Mouse (Mus musculus): ENCODE measurements at regions not wholly inside any gene's neighbourhood (a gene's known extent, or its start where the extent isn't known, plus 50 kb on each side); places are given as distances from the start of the nearest gene placed in this dataset.

DNA sequence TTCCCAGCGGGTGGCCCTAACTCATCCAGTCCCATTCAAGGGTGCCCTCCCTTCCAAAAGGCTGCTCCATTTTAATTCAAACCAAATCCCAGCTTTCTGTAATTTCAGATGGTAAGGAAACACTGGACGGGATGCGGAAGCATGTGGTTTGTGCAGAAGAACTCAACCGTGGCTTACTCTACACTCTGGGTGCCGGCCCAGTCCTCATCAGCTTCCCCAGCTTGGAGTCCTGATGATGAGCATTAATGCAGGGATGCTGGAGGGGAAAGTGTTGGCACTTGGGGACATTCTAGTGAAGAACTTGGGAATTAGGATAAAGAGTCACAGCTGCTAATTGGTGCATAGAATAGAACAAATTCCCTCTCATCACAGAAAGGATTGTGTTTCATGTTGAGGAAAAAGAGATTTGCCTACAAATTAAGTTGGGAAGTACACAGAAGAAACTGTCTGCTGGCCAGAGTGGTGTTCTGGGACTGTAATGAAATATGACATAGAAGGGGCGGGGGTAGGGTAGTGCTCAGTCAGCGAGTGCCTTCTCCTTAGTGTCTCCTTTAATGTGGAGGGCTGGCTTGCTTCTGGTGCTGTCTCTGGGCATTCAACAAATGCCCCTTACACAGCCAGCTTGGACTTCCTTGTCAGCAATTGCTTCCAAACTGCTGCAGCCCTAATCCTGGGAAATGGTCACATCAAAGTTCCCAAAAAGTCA is 285.0 kb upstream of the Bmper start:
- DNase-seq, result no peak

- no peak for DNase-seq
These were observed 277.9 kb upstream of the Bmper start for GRCm38 (mm10) chr9:22944992-22945391.

DNA sequence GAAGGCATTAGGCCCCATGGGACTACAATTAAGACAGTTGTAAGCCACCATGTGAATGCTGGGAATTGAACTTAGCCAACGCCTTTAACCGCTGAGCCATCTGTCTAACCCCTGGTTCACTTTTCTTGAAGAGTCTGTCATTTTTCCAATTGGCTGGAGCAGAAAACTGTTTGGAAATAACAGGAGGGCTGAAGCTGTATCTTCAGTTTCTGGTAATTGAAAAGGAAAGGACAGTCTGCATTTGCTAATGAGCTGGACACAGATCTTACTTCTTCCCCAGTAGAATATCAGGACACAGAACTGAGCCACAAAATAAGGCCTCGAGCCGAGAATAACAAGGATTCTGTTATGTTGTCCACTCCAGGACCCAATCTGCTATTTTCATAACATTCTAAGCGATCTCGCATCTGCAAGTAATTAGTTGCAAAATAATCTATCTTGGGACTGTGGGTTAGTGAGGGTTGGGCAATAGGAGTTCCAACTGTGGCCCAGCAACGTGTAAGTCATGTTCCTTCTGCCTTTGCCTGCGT is 277.4 kb upstream of the Bmper start:
- DNase-seq, result no peak

DNA sequence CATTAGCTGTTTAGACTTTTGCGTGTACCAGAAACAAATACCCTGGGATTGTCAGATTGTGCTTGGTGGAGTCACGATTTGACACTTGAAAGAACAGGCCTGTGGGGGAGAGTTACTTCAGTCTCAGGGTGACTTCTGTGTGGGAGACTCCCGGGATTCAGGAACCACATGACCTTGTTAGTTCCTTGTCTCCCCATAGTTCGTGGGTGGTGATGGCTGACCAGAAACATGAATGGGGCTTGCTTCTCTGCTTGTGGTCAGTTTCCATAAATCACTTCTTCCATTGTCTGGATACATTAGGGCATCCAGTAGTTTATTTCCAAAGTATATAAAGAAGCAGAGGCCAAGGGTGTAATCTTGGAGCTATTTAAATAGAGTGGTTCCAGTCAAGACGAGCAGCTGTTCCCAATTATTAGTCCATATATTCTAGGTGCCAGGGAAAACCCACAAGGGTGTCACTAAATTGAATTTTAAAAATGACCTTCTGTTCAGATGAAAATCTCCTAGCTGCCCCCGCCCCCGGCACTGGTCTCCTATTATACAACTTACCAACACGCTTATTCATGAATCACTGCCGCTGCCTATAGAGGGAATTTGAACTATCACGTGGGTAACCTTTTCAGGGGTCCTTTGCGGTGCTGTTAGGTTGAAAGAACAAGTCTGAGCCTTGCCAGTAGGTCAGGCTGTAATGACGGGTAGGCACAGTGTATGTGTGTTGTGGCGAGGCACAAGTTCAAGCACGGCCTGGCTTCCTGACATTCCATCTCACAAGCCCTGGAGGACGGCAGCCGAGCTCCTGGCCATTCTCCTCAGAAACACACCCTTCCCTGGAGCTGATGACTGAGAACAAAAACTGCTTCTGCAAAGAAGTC is 270.1 kb upstream of the Bmper start:
- no peak for DNase-seq

DNA sequence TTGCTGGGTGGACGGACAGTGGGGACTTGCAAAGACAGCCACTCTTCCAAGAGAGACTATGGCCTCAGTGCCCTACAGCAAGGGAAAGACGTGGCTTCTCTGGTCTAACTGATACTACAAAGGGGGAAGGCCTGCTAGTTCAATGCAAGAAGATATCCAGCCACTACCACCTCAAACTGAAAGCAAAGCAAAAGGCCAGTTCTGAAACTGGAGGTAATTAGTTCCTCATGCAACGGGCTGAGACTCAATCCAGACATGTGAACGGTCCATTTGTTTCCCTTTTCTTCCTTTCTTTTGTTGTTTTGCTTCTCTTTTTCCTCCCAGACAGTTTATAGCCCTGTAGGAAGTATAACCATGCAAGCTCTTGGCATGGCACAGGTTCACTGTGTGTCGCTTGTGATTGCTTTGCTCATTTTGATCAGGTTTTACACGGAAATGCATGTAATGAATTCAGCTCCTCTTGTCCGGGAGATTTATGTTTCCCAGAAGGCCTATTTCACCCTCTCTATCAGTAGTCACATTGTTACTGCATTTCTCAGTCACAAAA is 260.5 kb upstream of the Bmper start:
- DNase-seq, result no peak

GRCm38 (mm10) chr9:22971312-22971711 is 251.6 kb upstream of the Bmper start:
- no peak for DNase-seq

DNA sequence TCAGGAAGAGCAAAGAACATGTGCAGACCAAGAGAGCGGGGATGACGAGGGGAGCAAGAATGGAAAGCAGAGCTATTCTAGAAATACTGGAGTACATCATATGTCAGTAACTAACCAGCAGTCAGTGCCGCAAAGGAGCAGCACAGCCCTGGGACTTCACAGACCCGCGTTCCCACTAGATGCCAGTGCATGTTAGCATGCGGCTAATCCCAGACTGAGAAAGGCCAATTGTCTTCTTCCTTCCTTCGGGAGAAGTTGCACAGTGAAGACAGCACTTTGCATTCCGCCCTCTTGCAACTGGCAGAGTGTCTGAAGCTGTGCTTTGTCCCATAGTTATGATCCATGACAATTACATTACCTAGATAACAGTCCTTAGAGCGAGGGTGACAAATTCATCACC is 246.1 kb upstream of the Bmper start:
- no peak for DNase-seq

- DNase-seq, result no peak
These were observed 243.2 kb upstream of the Bmper start for GRCm38 (mm10) chr9:22979627-22980026.

DNA sequence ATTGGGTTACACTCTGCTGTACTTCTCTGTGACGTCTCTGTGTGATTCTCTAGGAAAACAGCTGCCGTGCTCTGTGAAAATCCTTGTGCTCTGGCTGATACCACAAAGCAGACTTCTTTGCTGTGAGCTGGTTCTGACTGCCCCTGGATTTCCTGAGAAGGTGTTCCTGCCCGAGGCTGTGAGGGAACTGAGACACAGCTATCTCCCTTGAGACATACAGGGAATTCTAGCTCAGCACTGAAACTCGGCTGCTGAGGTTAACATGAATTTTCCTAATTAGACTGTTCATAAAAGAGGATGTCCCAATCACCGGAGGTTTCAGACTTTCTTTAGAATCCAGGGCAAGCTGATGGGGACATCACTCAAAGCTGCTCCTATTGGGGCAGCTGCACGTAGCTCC is 233.4 kb upstream of the Bmper start:
- no peak for DNase-seq

- DNase-seq, result no peak
These were observed 229.3 kb upstream of the Bmper start for GRCm38 (mm10) chr9:22993531-22993930.

- no peak for DNase-seq
These were observed 227.3 kb upstream of the Bmper start for GRCm38 (mm10) chr9:22995564-22995963.

DNA sequence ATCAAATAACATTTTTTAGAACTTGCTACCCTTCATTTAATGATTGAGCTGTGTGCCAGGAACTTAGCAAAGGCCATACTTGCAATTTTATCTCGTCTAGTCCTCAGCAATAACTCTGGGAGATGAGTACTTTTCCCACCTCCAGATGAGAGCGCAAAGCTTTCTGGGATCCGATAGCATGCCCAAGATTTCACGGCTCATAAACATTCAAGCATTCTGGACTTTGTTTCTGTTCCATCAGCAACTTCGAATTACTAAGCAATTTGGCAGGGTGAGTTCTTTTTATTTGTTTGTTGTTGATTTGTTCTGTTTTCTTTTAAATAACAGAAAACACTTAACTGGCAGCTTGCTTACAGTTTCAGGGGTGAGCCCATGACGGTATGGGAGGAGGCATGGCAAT is 224.6 kb upstream of the Bmper start:
- no peak for DNase-seq

- peak; percentile 48 to 62 for DNase-seq
These were observed 223.7 kb upstream of the Bmper start for GRCm38 (mm10) chr9:22999181-22999580.

GRCm38 (mm10) chr9:23000200-23000599 is 222.7 kb upstream of the Bmper start:
- DNase-seq, result no peak

- DNase-seq, result no peak
These were observed 219.4 kb upstream of the Bmper start for GRCm38 (mm10) chr9:23003195-23004061.

DNA sequence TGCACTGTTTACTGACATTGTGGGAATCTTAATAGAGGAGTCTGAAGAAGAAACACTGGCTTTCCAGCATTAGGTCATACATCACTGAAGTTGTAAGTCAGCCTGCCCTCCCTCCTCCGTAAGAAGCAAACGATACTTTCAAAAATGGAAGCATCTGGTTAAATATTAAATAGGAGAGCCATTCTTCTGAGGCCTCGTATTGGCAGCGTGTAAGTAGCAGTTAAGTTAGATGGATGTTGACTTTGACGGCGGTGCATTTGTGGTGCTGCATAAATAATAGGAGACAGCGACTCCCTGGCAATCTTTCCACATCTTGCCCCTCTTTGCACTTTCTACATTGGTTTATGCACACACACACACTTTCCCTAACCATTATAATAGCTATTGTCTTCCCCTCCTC is 217.9 kb upstream of the Bmper start:
- DNase-seq, result no peak

GRCm38 (mm10) chr9:23009462-23010183 is 213.3 kb upstream of the Bmper start:
- peak; percentile 43 to 51 for DNase-seq

- DNase-seq, result peak; percentile 49 to 54
These were observed 211.4 kb upstream of the Bmper start for GRCm38 (mm10) chr9:23011316-23011959.

GRCm38 (mm10) chr9:23012130-23012529 is 210.7 kb upstream of the Bmper start:
- DNase-seq, result peak; percentile 25 to 28

DNA sequence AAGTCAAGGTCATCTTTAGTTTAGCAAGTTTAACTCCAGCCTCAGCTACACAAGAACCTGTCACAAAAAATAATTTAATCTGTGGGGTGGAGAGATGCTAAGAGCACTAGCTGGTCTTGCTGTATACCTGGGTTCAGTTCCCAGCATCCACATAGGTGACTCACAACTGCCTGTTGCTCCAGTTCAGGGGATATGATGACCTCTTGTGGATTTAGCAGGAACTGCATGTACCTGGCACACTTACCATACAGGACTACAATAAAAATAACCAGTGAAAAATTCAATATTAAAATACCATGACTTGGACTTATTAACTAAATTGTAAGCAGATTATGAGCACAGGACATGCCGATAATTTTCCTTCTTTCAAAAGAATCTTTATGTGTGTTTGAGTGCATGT is 206.1 kb upstream of the Bmper start:
- DNase-seq, result peak in 1 of 2 experiments; percentile 23

- no peak for DNase-seq
These were observed 198.8 kb upstream of the Bmper start for GRCm38 (mm10) chr9:23024061-23024460.
